Mouse (Mus musculus) hematopoietic stem cell, adult 5-6 weeks (primary cell): Measurements from ENCODE around the gene Zfp618. TPM values are rescaled to one million over a fixed set of nuclear protein-coding genes. Genes with fewer than 3 reads are reported as not detected.

Experiments used
- ATAC-seq, 2 experiments: fragments of 125-278 bp in 1 of 2; replicated peaks in 1 of 2; 2 replicates each; pipeline ENCODE4 v1.8.0; 2016 to 2017; ENCODE audit warnings: inconsistent platforms in 2 of 2, mild to moderate bottlenecking in 2 of 2, moderate number of reproducible peaks in 2 of 2, low read depth in 1 of 2, moderate TSS enrichment in 1 of 2; ENCODE audit not compliant: low FRiP score in 2 of 2, poor library complexity in 2 of 2, severe bottlenecking in 2 of 2, insufficient read depth in 1 of 2, low TSS enrichment in 1 of 2
- total RNA-seq: library from RNA; stranded (forward); fragments of 172-1452, 232-1000 nt; gene quantifications from 2 replicates; pipeline ENCODE4 v1.2.3, GENCODE M21; 2017

Zfp618 gene
- 1.3 and 1.5 TPM in 2 replicates for total RNA-seq

DNA sequence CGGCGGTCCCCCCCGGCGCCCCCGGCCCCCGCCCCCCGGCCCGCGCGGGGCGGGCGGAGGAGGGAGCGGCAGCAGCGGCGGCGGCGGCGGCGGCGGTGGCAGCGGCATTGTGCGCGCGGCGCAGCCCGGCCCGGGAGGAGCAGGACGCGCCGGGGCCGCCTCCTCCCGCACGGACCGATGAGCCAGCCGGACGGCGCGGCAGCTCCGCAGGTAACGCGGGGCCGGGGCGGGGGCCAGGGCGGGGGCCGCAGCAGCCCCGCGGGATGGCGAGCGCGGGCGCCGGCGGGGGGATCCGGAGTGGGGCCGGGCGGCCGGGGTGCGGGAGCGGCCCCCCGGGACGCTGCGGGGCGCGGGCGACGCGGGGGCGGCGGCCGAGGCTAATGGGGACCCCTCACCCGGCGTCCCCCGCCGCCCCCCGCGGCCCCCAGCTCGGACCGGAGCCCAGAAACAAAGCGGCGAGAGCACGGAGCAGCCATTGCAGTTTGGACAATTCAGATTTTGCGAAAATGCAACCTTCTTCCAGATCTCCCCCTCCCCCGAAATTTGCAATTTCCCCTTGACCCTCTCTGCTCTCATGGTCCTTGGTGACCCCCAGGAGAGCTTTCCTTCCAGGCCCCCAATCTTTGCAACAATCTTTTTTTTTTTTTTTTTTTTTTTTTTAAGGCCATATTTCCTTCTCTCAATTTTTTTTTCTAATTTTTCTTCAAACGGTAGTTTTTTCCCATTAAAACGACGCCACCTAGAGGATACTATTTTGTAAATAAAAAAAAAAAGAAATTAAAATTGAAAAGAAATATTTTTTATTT is at the start of gene Zfp618:
Gene Zfp618, plus strand, starts transcription at position 77 of the 806 bp plus-strand sequence.
- ATAC-seq: no peak

DNA sequence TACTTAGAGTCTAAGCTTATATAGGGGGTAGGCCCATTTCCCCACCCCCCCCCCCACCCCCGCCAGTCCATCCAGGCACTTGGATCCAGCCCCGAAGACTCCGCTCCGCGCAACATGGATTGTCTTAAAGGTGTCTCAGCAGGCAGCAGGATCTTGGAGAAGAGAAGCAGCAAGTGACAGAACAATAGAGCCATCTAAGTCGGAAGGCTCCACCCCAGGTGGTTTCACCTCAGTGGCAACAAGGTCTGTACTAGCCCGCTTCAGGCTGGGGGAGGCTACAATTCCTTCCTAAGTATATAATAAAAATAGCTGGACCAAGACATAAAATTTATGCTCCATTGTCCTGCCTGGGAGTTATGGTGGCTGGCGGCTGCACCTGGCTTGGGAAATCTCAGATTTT is 48.3 kb upstream of the Zfp618 start:
- no peak for ATAC-seq

DNA sequence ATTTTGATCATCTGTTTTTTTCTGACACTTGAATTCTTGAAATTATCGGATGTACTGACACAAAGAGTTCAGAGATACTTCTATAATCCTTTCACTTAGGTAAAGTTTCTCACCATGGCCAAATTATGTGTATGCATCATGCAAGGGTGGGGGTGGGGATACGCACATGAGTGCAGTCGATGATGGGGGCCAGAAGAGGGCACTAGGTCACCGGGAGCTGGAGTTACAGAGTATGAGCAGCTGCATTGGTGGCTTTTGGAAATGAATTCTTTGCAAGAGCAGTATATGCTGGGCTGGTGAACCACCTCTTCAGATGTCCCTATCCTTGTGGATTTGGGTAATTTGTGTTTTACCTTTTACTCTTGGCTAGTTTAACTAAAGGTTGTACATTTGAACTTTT is 31.6 kb upstream of the Zfp618 start:
- no peak for ATAC-seq

DNA sequence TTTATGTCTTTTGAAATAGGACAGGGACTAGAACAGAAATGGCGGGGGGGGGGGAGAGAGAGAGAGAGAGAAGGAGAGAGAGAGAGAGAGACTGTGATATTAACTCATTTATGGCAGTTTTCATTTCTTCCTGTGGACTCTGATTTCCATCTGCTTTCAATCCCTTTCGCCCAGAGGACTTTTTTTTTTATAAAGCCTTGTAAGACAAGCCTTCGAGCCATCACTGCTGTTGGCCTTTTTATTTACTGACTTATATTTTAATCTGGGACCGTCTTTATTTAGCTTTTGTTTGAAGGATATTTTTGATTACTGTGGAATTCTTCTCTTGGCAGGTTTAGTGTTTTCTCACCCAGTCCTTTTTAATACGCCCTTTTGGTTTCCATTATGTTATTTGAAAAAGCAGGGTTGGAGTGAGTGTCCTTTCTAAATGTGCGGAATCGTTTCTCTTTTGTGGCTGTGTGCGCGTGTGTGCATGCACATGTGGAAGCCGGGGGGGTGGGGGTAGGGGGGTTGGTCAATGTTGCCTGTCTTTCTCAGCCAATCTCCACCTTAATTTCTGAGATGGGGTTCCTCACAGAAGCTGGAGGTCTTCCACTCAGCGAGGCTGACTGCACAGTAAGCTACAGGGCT is 29.7 kb upstream of the Zfp618 start:
- no peak for ATAC-seq

DNA sequence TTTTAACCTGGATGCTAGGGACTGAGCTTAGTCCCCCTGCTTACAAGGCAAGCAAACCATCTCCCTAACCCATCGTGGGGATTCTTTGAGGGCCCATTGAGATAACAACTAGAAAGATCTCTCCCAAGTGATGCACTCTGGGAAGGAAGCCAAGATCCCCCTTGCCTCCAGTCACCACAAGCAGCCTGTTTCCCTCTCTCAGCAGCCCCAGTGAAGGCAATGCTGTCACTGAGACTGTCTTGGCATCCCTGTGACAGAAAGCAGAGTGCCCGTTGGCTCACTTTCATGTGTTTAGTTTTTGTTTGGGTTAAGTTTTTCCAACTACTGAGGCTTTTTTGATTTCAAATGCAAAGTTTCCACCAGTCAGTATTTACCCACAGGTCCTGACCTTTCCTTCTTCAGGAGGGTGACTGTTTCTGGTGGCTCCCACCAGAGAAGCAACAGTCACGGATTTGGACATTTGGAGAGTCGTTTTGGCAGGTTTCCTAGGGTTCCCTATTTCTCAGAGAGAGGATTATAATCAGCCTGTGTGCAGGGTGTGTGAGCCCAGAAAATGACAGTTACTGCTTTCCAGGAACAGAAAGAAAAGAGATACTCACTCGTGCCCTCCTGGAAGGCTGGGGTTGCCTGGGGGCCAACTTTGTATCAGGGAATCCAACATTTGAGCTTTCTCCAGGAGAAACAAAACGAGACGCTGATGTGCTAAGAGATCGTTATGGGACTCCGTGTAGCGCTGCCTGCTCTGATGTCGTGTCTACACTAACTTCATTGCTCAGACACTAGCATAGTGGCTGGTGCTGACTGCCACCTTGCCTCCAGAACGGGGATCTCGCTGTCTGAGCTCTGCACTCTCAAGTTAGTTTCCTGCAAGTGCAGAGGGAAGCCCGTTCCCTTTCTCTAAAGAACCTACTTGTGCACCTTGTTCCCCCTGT is 23.1 kb upstream of the Zfp618 start:
- no peak for ATAC-seq

DNA sequence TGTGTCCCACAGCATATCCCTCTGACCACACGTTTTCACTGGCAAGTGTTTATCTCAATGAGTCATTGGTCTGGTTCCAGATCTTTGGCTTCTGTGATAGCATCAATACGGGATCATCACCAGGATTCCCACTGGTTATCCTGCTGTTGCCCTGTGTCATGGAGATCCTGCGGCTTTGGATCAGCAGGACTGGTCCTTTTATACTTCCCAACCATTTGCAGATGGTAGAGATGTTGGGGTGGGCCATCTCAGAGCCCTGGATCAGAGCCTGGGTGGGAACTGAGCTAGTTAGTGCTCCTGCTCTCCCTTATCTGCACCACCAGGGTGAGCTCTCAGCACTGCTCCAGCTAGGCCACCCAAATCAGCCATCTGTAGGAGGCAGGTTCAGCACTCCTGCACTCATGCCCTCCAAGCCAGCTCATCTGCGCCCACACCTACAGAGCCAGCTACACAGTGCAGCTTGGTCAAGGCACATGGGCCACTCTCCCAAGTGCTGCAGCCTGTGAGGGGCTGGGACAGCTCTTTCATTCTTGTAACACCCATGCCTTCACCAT is 21.0 kb upstream of the Zfp618 start:
- ATAC-seq: peak; percentile 77 to 89

DNA sequence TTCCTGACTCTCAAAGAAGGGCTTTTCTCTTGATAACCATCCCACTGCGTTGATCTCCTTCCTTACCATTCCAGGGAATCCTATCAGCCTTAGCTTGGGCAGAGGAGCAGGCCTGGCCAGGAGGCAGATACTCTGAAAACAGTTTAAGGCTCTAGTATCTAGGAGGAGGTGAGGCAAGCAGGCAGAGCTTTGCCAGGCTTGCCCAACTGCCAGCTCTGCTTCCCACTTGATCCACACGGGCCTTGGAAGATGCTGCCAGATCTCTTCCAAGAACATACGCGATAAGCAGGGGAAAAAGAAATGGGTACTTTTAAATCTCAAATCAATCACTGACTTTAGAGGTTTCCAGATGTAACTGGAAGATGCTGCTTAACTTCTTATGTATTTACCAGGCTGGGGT is 1.6 kb upstream of the Zfp618 start:
- no peak for ATAC-seq

DNA sequence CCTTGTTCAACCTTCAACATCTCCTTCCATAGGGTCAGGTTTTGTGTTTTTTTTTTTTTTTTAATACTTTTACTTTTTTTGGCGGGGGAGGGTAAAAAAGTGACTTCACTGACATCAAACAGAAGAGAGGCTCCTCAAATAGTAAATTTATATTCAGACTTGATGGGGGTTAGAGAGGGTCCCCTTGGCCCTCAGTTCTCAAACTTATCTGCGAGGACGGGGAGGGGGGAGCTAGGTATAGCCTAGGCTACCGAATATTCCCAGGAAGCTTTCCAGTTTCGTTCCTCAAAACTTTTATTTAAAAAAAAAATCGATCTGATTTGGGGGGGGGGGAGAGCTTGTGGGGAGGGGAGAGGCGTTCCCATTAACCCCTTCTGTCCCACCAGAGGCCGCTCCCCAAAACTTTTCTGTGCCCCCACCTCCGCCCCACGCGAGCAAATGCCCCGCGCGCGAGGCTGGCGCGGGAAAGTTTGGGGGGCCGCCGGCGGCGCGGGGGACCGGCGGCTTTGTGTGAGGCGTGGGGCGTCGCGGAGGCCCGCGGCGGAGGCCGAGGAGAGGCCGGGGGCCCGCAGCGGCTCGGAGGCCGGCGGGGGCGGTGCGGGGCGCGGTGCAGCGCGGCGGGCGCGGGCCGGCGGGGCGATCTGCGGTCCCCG is 403 bp upstream of the Zfp618 start:
- ATAC-seq: no peak

DNA sequence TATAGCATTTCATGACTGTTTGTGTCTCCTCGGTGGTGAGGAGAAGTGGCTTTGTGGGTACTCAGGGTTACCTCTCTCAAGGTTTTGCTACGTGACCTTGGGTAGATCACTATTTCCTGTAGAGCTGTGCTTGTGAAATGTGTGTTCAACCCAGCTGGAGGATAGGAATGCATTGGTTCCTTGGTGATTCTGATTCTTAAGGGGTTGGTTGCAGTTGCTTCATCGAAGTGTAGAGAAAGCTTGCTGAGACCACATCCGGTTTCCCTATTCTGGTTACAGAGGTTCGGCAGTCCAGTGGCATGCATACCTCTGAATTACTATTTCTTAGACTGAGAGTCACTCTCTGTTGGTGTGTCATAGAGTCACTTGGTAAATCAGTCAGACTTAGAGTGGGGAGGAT is 4.2 kb downstream of the Zfp618 start:
- ATAC-seq: no peak; a peak in 1 of 4 replicates

DNA sequence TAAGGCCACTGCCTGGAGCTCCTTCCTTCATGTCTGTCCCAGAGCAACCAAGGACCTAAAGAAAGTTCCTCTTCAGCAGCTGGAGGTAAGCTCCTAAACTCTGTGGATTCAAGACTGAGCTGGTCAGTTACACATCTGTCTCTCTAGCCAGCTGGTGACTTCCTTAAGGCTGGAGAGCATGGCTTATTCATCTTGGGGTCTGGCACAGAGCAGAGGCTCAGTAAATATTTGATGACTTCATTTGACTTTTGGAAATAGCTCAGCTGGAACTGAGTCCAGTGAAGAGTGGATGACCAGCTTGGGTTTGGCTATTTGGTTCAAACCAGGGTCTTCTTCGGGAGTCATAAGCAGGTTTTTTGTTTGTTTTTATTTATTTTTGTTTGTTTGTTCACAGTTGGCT is 6.6 kb downstream of the Zfp618 start:
- ATAC-seq: no peak

DNA sequence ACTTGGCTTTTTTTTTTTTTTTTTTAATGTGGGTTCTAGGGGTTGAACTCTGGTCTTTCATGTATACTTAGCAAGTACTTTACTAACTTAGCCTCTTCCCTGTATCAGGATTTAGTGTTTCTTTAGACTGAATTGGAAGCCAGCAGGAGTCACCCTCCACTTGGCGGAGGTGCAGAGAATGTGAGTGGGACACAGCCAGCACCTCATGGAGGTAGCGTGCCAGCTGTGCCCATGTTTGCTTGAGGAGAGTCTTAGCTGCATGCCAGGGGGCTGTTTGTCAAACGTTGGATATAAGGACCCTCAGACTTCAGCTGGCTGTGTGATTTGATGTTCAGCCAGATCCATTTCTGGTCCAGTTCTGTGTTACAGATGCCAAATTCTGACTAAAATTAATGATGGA is 7.7 kb downstream of the Zfp618 start:
- ATAC-seq: no peak

DNA sequence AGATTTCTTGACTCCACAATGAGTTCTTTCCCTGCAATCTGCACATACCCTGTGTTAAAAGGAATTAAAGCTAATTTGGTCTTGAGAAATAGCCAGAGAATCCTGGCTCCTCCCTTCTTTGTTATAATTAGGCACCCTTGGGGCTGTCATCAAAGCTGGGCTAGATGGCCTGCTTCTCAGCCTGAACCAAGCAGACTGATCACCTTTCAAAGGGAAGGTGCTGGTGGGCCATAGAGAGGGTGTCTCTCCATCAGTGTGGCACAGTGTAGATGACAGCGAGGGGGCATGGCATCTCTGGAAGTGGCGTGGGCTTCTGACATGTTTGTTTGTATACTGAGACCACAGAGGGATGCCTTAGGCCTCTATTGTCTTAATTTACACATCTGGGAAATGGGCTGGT is 9.5 kb downstream of the Zfp618 start:
- ATAC-seq: no peak

DNA sequence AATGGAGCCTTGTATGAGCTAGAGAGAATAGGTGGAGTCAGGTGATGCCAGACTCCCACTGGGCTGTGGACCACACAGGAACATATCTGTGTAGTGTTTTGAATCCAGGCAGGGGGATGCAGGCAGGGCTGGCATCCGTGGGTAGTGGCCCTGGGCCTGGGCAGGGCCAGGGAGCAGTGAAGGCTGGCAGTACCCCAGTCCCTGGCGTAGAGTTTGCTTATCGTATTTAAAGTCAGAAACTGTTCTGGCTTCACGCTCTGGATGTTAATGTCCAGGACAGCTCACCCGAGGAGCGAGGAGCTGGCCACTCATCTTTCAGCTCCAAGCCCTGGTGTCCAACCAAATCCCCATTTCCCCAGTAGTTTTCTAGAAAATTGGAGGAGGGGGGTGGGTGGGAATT is 10.2 kb downstream of the Zfp618 start:
- ATAC-seq: no peak

DNA sequence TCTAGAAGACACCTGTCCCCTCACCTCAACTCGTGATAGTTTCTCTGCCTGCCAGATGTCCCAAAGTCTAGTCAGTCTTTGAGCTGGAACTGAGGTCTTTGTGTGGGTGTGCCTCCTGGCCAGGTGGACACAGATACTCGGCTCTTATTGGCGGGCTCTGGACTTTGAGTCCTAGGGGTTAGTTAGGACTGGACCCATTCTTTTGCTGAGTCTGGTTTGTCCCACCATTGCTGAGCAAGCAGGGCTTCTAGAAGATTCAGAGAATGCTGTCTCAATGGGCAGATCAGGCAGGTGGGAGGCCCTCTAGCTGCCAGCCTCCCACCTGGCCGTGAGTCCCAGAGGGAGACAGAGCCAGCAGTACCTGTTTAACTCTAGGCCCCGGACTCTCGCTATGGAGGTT is 12.1 kb downstream of the Zfp618 start:
- no peak for ATAC-seq

DNA sequence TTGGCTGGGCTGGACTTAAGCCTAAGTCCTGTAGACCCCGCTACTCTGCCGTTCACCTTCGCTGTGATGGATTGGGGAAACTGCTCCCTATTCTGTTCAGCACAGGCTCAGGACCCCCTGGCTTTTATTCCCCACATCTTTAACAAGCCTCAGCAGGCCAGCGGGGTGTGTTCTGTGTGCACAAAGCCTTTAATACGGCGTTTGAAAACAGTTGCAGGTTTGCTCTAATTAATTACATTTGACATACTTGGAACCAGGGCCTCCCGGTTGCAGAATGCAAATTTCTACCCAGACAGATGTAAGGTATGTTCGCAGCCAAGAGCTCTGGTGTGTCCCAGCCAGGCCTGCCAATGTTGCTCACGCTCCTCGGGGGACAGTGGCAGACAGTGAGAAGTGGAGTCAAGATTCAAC is 13.1 kb downstream of the Zfp618 start:
- no peak for ATAC-seq

DNA sequence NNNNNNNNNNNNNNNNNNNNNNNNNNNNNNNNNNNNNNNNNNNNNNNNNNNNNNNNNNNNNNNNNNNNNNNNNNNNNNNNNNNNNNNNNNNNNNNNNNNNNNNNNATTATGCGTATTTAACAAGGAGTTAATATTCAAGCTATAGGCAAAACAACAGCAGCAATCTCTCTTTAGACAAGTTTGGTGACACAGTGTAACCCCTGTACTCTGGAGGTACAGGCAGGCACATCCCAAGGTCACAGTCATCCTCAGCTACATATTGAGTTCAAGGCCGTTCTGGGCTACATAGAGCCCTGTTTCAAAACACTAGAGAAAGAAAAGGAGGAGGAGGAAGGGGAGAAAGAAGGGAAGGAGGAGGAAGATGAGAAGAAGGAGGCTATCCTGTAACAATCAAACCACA is 16.2 kb downstream of the Zfp618 start:
- ATAC-seq: no peak

DNA sequence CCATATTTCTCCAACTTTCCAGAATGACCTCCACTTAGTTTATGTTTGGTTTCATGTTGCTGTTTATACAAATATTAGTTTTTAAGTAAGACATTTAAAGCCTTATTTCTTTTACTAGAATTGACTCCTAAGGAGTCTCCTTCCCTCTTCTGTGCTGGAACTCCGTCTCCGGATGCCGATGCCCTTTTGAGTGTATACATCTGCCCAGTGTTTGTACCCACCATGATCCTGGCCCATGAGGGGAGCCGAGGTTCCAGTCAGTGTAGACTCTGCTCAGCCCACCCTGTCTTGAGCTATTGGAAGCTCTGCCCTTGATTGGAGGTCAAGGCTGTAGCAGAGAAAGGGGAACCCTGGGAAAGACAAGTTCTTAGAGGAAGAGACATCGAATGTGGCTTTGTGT is 18.2 kb downstream of the Zfp618 start:
- no peak for ATAC-seq
